Mouse (Mus musculus): ENCODE results near the gene Rab32. TPM values are rescaled to one million over a fixed set of nuclear protein-coding genes. Genes with fewer than 3 reads are reported as not detected.

Gene Rab32
- 3.6 and 7.2 TPM in 2 replicates for polyA plus RNA-seq (2012; rRNA removed)

GRCm38 (mm10) chr10:10557570-10558336, at the start of gene Rab32:
Gene Rab32, minus strand, starts transcription at chr10:10558265.

Other genes with a start within 250 kb of the Rab32 start
- 0.32 and 0.38 TPM in 2 replicates for gene Adgb, start 85.9 kb downstream of the Rab32 start, polyA plus RNA-seq (2012; rRNA removed)
- gene Gm10944, start 123.1 kb upstream of the Rab32 start, polyA plus RNA-seq (2012; rRNA removed) = not detected in 2 replicates

Measured in central nervous system, embryonic 11.5 days (tissue).